Mouse (Mus musculus) lung, adult 2 months (tissue): ENCODE measurements at regions not wholly inside any gene's neighbourhood (a gene's known extent, or its start where the extent isn't known, plus 50 kb on each side); places are given as distances from the start of the nearest gene placed in this dataset.

Experiments
- DNase-seq: peaks from one replicate; pipeline ENCODE4 v3.0.0; 2022
- H3K4me1 ChIP-seq: fragments of 200-500 bp; 2 replicates; pipeline ENCODE4 v1.6.1; 2011; ENCODE audit warnings: low read length; ENCODE audit not compliant: control insufficient read depth, insufficient read depth
- H3K4me3 ChIP-seq: fragments of 200-500 bp; replicated peaks from 2 replicates; pipeline ENCODE3; 2011; ENCODE audit warnings: low read depth, mild to moderate bottlenecking, control low read depth, low read length; ENCODE audit errors: extremely low read depth
- CTCF ChIP-seq: fragments of 200-500 bp; IDR thresholded peaks from 2 replicates; pipeline ENCODE4 v1.5.1; 2011; ENCODE audit warnings: mild to moderate bottlenecking, low read length, control low read depth; ENCODE audit not compliant: insufficient read depth
- POLR2A ChIP-seq: fragments of 200-500 bp; IDR thresholded peaks from 2 replicates; pipeline ENCODE4 v1.6.1; 2011; ENCODE audit warnings: low read depth, mild to moderate bottlenecking, control low read depth, low read length, borderline replicate concordance; ENCODE audit errors: extremely low read depth
- WGBS: fragments of 180-500 bp; shearing (Covaris S2); methylation state at CpG from one replicate; pipeline ENCODE4 v1.1.7; 2018; 5-methylcytosine and 5-hydroxymethylcytosine counted together

DNA sequence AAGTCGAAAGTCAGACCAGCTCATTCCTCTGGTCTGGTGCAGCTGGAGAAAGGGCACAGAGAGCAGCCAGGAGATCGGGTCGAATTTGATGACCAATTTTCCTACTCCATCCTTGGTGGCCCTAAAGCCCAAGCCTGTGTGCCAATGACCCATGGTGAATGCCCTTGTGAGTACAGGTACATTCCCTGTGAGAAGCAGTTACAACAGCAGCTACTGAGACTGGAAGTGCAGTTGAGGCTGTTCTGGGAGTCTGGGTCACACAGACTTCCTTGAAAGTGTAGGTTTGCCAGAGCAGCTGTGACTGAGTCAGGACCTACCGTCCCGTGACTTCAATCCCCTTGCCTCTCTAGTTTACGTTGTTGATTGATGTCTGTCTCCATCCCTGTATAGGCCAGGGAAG lies 129.8 kb upstream of the Habp2 start:
- TF ChIP-seq POLR2A (no peak), CTCF (no peak)
- 70% methylated on average over 6 of the region's 6 CpGs for WGBS
- DNase-seq: no peak
- no peaks in the 10 kb centered on the region for H3K4me1 ChIP-seq
- H3K4me3 ChIP-seq: no peak overlapping the region

DNA sequence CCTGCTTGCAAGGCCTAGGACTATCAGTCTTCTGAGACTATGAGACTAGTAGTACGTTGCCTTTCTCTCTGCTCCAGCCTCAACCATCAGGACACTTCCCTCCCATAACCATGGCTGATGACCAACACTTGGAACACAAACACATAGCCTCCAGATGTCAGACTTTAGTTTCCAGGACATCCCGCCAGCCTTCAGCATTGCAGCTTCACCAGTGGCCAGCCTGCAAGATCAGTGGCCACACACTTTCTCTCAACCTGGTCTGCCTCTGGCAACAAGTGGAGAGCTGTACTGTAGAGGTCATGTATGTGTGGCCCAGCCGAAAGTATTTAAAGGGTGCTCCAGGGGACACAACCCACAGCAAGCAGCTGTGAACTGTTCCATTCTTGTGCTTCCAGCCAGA lies 124.8 kb upstream of the Habp2 start:
- 75% methylated on average over 3 of the region's 3 CpGs for WGBS
- no peak overlapping the region for H3K4me3 ChIP-seq
- DNase-seq: no peak
- TF ChIP-seq CTCF (no peak), POLR2A (no peak)
- H3K4me1 ChIP-seq: no peaks in the 10 kb centered on the region

DNA sequence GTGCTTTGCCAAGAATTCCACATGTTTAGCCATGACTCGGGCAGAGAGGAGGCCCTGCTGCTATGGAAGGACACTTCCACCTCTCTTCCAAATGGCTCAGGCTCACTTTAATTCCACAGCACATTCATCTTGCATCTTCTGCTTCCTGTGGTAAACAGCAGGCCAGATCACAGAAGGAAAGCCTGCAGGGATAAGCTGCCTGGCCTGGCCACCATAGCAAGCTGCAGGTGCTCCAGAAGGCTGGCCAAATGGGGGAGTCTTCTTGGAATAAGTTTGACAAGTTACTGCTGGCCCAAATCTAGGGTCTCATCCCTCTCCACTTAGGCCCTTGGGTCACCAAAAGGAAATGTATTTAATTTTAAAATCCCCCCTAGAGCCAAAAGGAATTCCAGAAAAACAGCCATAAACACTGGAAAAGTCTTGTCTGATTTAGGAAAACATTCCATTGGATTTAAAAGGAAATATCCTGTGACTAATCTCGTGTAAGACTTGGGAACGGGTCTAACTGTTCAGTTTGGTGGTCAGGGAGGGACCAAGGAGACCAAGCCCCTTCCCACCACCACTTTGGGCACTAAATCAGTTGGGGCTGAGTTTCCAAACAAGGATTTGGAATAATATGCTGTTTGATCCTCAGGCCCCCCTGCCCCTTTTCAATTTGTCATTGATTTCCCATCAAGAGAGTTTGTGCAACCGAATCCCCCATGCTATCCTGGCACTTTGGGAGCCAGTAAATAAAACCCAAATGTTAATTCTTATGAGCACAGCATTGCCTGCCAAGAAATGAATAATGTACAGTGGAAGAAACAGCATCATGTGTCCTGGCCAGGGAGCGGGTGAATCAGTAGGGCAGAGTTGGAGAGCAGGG lies 117.6 kb upstream of the Habp2 start:
- DNase-seq: no peak
- no peaks in the 10 kb centered on the region for H3K4me1 ChIP-seq
- WGBS: 53% methylated on average over 5 of the region's 5 CpGs
- H3K4me3 ChIP-seq: no peak overlapping the region
- no peak for TF ChIP-seq POLR2A
- TF ChIP-seq CTCF: no peak

DNA sequence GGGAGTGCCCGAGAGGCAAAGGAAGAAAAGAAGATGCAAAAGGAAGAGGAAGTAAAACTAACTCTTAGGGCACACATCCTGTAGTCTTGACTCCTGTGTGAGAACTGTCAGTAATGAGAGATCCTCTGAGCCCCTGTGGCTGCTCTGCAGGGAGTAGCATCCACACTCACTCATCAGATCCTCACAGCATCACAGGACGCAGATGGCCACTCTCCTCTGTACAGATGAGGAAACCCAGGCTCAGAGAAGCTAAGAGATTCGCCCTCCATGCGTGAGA lies 117.0 kb upstream of the Habp2 start:
- H3K4me3 ChIP-seq: no peak overlapping the region
- no peaks in the 10 kb centered on the region for H3K4me1 ChIP-seq
- no peak for DNase-seq
- no peak for TF ChIP-seq POLR2A
- no peak for TF ChIP-seq CTCF
- WGBS: 65% methylated on average over 4 of the region's 4 CpGs

DNA sequence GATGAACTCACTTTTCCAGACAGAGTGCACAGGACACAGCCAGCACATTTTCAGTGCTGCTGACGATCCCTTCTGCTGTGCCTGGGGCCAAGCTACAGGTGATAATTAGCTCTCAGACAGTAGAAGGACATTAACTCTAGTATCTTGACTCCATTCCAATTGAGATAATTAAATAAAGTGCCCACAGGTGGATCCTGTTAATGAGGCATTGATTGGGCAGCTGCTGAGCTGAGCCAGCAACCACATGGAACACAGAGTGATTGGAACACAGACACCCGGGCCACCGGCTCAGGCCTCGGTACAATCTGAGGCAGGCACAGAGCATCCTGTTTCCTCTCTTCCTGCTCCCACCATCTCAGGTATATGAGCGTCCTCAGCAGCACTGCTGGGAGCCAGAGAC lies 114.5 kb upstream of the Habp2 start:
- DNase-seq: no peak
- H3K4me3 ChIP-seq: no peak overlapping the region
- TF ChIP-seq POLR2A (no peak), CTCF (no peak)
- 59% methylated on average over 5 of the region's 5 CpGs for WGBS
- H3K4me1 ChIP-seq: no peaks in the 10 kb centered on the region

DNA sequence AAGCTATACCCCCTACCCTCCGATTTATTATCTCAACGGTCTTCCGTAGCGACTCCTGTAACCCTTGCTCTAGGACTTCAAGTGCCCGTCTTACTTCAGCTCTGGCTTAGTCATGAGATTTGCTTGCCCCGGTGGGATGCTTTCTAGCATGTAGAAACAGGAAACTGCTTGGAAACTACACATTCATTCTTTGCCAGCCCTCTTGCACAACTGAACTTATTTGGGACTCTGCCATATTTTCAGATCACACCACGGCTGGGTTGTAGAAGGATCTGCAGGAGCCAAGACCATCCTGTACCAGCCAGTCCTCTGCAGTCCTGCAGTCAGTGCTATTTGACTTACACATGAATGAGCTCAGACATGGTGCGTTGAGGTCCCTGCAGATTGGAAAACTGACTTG lies 110.9 kb upstream of the Habp2 start:
- TF ChIP-seq CTCF (no peak), POLR2A (no peak)
- Histone ChIP-seq H3K4me3 (no peak overlapping the region), H3K4me1 (no peaks in the 10 kb centered on the region)
- 42% methylated on average over 8 of the region's 8 CpGs for WGBS
- peak; percentile 20 for DNase-seq

DNA sequence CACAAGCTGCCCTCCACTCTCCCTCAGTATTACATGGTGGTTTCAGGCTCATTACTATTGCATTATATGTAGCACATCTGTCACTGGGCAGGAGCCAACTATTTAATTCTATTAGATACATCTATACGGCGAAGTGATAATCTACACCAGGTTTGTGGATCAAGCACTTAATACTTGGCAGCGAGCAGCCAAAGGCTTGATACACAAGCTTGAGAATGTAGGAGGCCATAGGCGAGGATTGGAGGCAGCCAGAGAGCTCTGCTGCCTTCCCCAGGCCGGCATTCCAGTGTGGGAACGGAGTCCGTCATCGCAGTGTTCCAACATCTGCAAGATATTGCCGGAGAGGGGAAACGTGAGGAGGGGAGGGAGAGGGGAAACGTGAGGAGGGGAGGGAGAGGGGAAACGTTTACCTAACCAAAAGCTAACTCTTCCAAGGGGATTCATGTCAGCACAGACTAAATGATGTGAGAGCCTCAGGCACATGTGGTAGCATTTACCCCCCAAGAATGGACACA lies 109.6 kb upstream of the Habp2 start:
- DNase-seq: no peak
- Histone ChIP-seq H3K4me3 (no peak overlapping the region), H3K4me1 (no peaks in the 10 kb centered on the region)
- WGBS: 38% methylated on average over 12 of the region's 12 CpGs
- TF ChIP-seq CTCF: no peak
- TF ChIP-seq POLR2A: no peak

DNA sequence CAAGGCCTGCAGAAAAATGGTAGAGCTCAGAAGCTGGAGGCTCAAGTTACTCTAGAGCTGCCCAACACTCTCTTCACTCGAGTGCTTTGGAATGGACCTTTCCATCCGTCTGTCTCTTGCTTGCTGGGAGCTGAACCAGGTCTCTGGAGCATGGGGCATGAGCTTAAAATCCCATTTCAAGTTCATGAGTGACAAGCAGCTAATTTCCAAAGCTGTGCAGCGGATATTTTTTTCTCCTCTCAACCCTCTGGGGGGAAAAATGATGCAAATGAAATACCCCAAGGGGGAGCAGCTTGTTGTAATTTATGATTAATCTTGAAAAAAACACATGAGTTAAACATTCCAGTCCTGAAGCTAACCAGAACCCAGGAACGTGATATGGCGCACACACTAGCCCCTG lies 101.2 kb upstream of the Habp2 start:
- no peak for TF ChIP-seq CTCF
- no peak for TF ChIP-seq POLR2A
- Histone ChIP-seq H3K4me1 (no peaks in the 10 kb centered on the region), H3K4me3 (no peak overlapping the region)
- WGBS: 79% methylated on average over 5 of the region's 5 CpGs
- DNase-seq: no peak

DNA sequence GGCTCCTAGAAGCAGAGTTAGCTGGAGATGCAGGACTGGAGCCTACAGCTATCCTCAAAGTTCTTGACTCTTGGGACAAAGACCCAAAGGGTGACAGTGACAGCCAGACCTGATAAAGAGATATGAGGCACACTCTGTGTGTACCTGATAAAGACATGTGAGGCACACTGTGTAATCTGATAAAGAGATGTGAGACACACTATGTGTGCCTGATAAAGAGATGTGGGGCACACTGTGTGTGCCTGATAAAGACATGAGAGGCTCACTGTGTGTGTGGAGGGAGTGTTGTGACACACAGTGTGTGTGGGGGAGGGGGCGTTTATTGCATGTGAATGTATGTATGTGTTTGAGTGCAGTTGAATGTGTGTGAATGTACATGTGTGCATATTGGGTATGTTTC lies 97.8 kb upstream of the Habp2 start:
- Histone ChIP-seq H3K4me3 (no peak overlapping the region), H3K4me1 (no peaks in the 10 kb centered on the region)
- TF ChIP-seq POLR2A (no peak), CTCF (no peak)
- no peak for DNase-seq
- WGBS: 100% methylated on average over 1 of the region's 1 CpGs

DNA sequence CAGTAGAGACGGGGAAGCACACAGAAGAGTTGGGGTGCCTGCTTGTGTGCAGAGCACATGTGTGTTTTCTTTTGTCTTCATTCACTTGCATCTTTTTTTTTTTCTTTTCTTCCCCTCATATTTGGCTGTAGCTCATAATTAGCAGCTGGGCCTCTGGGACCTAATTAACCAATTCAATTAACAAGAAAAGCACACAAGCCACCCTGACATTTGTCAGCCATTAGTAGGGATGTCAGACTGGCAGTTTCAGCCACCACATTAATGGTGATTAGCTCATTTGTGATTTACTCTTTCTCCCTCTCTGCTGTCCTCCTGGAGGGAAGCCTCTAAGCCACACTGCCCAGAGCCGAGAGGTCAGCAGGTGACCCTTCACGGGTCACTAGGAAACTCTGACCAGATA lies 96.7 kb upstream of the Habp2 start:
- H3K4me3 ChIP-seq: no peak overlapping the region
- no peak for DNase-seq
- TF ChIP-seq CTCF (no peak), POLR2A (no peak)
- no peaks in the 10 kb centered on the region for H3K4me1 ChIP-seq
- WGBS: 64% methylated on average over 3 of the region's 3 CpGs
